Mouse (Mus musculus) stomach, adult 2 months (tissue): Measurements from ENCODE around the gene Evpl. TPM values are rescaled to one million over a fixed set of nuclear protein-coding genes. Genes with fewer than 3 reads are reported as not detected.

Source experiments
- polyA plus RNA-seq: library from polyadenylated mRNA; depleted of rRNA; stranded (reverse); fragments of >200 nt; gene quantifications from 2 replicates; pipeline ENCODE4 v1.2.3, GENCODE M21; 2012; rRNA removed

The Evpl gene
- 18.9 and 19.2 TPM in 2 replicates for polyA plus RNA-seq

GRCm38 (mm10) chr11:116237742-116238395, at the start of gene Evpl:
Gene Evpl (minus strand): TSS chr11:116238077.

GRCm38 (mm10) chr11:116280751-116281663, 43.1 kb upstream of the Evpl start, which contains the start of gene Galr2:
Gene Galr2 (plus strand): TSS chr11:116280939.

GRCm38 (mm10) chr11:116274045-116274666, 36.3 kb upstream of the Evpl start, which contains the start of gene Srp68:
Gene Srp68 (minus strand): TSS chr11:116274217.

GRCm38 (mm10) chr11:116198639-116199531, 39.0 kb downstream of the Evpl start, which contains the start of the genes Ten1 and Acox1:
Gene Ten1 (plus strand): TSS chr11:116198855.
Gene Acox1 (minus strand): TSS chr11:116199045.

Other genes with a start within 250 kb of the Evpl start
- 47.5 and 60.9 TPM in 2 replicates for gene Galk1, start 225.4 kb downstream of the Evpl start, polyA plus RNA-seq
- 64.3 and 74.4 TPM in 2 replicates for gene H3f3b, start 210.1 kb downstream of the Evpl start, polyA plus RNA-seq
- 11.0 and 11.8 TPM in 2 replicates for gene Unk, start 207.8 kb downstream of the Evpl start, polyA plus RNA-seq
- gene Unc13d, start 160.1 kb downstream of the Evpl start, polyA plus RNA-seq: 8.1 and 8.3 TPM in 2 replicates
- gene Wbp2, start 151.1 kb downstream of the Evpl start, polyA plus RNA-seq: 168 and 184 TPM in 2 replicates
- 47.2 and 62.0 TPM in 2 replicates for gene Trim47, start 110.9 kb downstream of the Evpl start, polyA plus RNA-seq
- gene Trim65, start 106.9 kb downstream of the Evpl start, polyA plus RNA-seq: 6.7 and 7.1 TPM in 2 replicates
- gene Mrpl38, start 99.2 kb downstream of the Evpl start, polyA plus RNA-seq: 49.6 and 56.5 TPM in 2 replicates
- 7.2 and 9.5 TPM in 2 replicates for gene Fbf1, start 69.9 kb downstream of the Evpl start, polyA plus RNA-seq
- 10.8 and 11.8 TPM in 2 replicates for gene Ten1, start 39.2 kb downstream of the Evpl start, polyA plus RNA-seq
- 42.7 and 56.9 TPM in 2 replicates for gene Acox1, start 39.0 kb downstream of the Evpl start, polyA plus RNA-seq
- 18.6 and 18.9 TPM in 2 replicates for gene Srp68, start 36.1 kb upstream of the Evpl start, polyA plus RNA-seq
- 3.1 and 5.7 TPM in 2 replicates for gene Galr2, start 42.9 kb upstream of the Evpl start, polyA plus RNA-seq
- gene Exoc7, start 69.2 kb upstream of the Evpl start, polyA plus RNA-seq: 12.6 and 12.9 TPM in 2 replicates
- 0.15 and 0.68 TPM in 2 replicates for gene Foxj1, start 97.3 kb upstream of the Evpl start, polyA plus RNA-seq
- 0.94 and 1.5 TPM in 2 replicates for gene Rnf157, start 175.0 kb upstream of the Evpl start, polyA plus RNA-seq
- 179 and 252 TPM in 2 replicates for gene Ubald2, start 196.0 kb upstream of the Evpl start, polyA plus RNA-seq
- 0.15 and 0.16 TPM in 2 replicates for gene Qrich2, start 228.2 kb upstream of the Evpl start, polyA plus RNA-seq